Mouse (Mus musculus): ENCODE results near the gene Capn5. TPM values are rescaled to one million over a fixed set of nuclear protein-coding genes. Genes with fewer than 3 reads are reported as not detected.
A peak's percentile ranks its signal among the peaks of the same experiment; 100 is the strongest.

Gene Capn5
- polyA plus RNA-seq, 1 experiment from 2014 or later, result 13.0 TPM

GRCm38 (mm10) chr7:98160041-98160740 lies 17.9 kb downstream of the Capn5 start:
- no peak overlapping the region for H3K9ac ChIP-seq (ENCODE audit: low read depth, low read length)
- no peak overlapping the region for H3K4me3 ChIP-seq (replicated peaks; ENCODE audit: low read depth, low read length)
- peaks cover 42% of the 10 kb centered on the region for H3K4me1 ChIP-seq (replicated peaks; ENCODE audit: insufficient read depth, low read length)
- H3K27ac ChIP-seq, result peak overlapping the region; percentile 83
- TF ChIP-seq CTCF (IDR thresholded peaks at IDR 0.05; ENCODE audit: low read depth), result no peak
- no peaks in the 10 kb centered on the region for H3K9me3 ChIP-seq (replicated peaks; ENCODE audit: low read length)
- ATAC-seq (replicated peaks; ENCODE audit: low FRiP score, low read depth), result no peak
- 27% methylated on average over 8 of the region's 8 CpGs for whole genome bisulfite sequencing
- no peak overlapping the region for H3K4me2 ChIP-seq (ENCODE audit: low read length)
- no peaks in the 10 kb centered on the region for H3K27me3 ChIP-seq (ENCODE audit: insufficient read depth, low read length)
- no peaks in the 10 kb centered on the region for H3K36me3 ChIP-seq (ENCODE audit: insufficient read depth, low read length)
- DNase-seq (ENCODE audit: low spot score), result no peak

GRCm38 (mm10) chr7:98158481-98158880 lies 19.6 kb downstream of the Capn5 start:
- ATAC-seq (replicated peaks; ENCODE audit: low FRiP score, low read depth) (peak; percentile 76), DNase-seq (ENCODE audit: low spot score) (no peak)
- Histone ChIP-seq H3K4me2 (ENCODE audit: low read length) (no peak overlapping the region), H3K4me3 (replicated peaks; ENCODE audit: low read depth, low read length) (no peak overlapping the region), H3K9ac (ENCODE audit: low read depth, low read length) (no peak overlapping the region), H3K27ac (peak overlapping the region; percentile 83), H3K4me1 (replicated peaks; ENCODE audit: insufficient read depth, low read length) (peaks cover 30% of the 10 kb centered on the region; the same call in 1 of the 2 replicates), H3K27me3 (ENCODE audit: insufficient read depth, low read length) (no peaks in the 10 kb centered on the region), H3K9me3 (replicated peaks; ENCODE audit: low read length) (no peaks in the 10 kb centered on the region), H3K36me3 (ENCODE audit: insufficient read depth, low read length) (no peaks in the 10 kb centered on the region)
- TF ChIP-seq CTCF (IDR thresholded peaks at IDR 0.05; ENCODE audit: low read depth), result no peak
- 32% methylated on average over 8 of the region's 8 CpGs for WGBS

DNA sequence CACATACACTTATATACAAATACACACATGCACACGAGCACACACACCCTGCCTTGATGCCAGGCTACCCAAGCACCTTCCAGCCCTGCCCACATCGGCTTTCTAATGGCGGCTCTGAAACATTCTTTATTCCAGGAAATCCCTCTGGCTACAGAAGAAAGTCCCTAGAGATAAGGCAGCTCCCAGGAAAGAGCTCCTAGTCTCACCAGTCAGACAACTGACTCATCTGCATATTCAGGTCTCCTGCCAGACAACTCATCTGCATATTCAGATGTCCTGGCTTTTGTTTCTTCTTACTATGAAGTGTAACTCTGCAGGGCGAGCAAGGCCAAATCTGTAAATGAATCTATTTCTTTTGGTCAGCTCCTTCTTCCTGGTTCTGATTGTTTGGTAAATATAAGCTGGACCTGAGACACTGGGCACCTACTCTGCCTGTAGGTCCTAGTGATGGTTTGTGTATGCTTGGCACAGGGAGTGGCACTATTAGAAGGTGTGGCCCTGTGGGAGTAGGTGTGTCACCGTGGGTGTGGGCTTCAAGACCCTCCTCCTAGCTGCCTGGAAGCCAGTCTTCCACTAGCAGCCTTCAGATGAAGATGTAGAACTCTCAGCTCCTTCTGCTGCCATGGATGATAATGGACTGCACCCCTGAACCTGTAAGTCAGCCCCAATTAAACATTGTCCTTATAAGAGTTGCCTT lies 20.3 kb downstream of the Capn5 start:
- H3K27ac ChIP-seq, result peak overlapping the region; percentile 70
- ATAC-seq (replicated peaks; ENCODE audit: low FRiP score, low read depth) (no peak), DNase-seq (ENCODE audit: low spot score) (no peak)
- no peaks in the 10 kb centered on the region for H3K27me3 ChIP-seq (ENCODE audit: insufficient read depth, low read length)
- H3K4me1 ChIP-seq (replicated peaks; ENCODE audit: insufficient read depth, low read length), result peaks cover 31% of the 10 kb centered on the region; the same call in 1 of the 2 replicates
- TF ChIP-seq CTCF (IDR thresholded peaks at IDR 0.05; ENCODE audit: low read depth), result no peak
- H3K36me3 ChIP-seq (ENCODE audit: insufficient read depth, low read length), result no peaks in the 10 kb centered on the region
- no peak overlapping the region for H3K4me2 ChIP-seq (ENCODE audit: low read length)
- H3K9me3 ChIP-seq (replicated peaks; ENCODE audit: low read length), result no peaks in the 10 kb centered on the region
- WGBS, result 59% methylated on average over 5 of the region's 5 CpGs
- H3K9ac ChIP-seq (ENCODE audit: low read depth, low read length), result no peak overlapping the region
- H3K4me3 ChIP-seq (replicated peaks; ENCODE audit: low read depth, low read length), result no peak overlapping the region

- no peak for DNase-seq (ENCODE audit: low spot score)
- H3K4me1 ChIP-seq (replicated peaks; ENCODE audit: insufficient read depth, low read length), result peaks cover 32% of the 10 kb centered on the region; the same call in 1 of the 2 replicates
- 64% methylated on average over 3 of the region's 3 CpGs for WGBS
- no peak overlapping the region for H3K4me3 ChIP-seq (replicated peaks; ENCODE audit: low read depth, low read length)
- H3K27ac ChIP-seq, result peak overlapping the region; percentile 2
- no peak for ATAC-seq (replicated peaks; ENCODE audit: low FRiP score, low read depth)
- TF ChIP-seq CTCF (IDR thresholded peaks at IDR 0.05; ENCODE audit: low read depth), result no peak
- no peaks in the 10 kb centered on the region for H3K36me3 ChIP-seq (ENCODE audit: insufficient read depth, low read length)
- no peaks in the 10 kb centered on the region for H3K9me3 ChIP-seq (replicated peaks; ENCODE audit: low read length)
- H3K27me3 ChIP-seq (ENCODE audit: insufficient read depth, low read length), result no peaks in the 10 kb centered on the region
- H3K4me2 ChIP-seq (ENCODE audit: low read length), result no peak overlapping the region
- H3K9ac ChIP-seq (ENCODE audit: low read depth, low read length), result no peak overlapping the region
Measured at GRCm38 (mm10) chr7:98156280-98156665, 21.8 kb downstream of the Capn5 start.

GRCm38 (mm10) chr7:98155546-98156279 lies 22.4 kb downstream of the Capn5 start:
- DNase-seq (ENCODE audit: low spot score), result peak; percentile 87
- Histone ChIP-seq H3K36me3 (ENCODE audit: insufficient read depth, low read length) (no peaks in the 10 kb centered on the region), H3K9ac (ENCODE audit: low read depth, low read length) (no peak overlapping the region), H3K9me3 (replicated peaks; ENCODE audit: low read length) (no peaks in the 10 kb centered on the region), H3K27ac (peak overlapping the region; percentile 2; the same call in 1 of the 2 replicates), H3K4me1 (replicated peaks; ENCODE audit: insufficient read depth, low read length) (peaks cover 32% of the 10 kb centered on the region; the same call in 1 of the 2 replicates), H3K4me3 (replicated peaks; ENCODE audit: low read depth, low read length) (no peak overlapping the region), H3K4me2 (ENCODE audit: low read length) (no peak overlapping the region), H3K27me3 (ENCODE audit: insufficient read depth, low read length) (no peaks in the 10 kb centered on the region)
- WGBS, result 23% methylated on average over 7 of the region's 8 CpGs
- 0 out of 2 replicates have a peak, but pooled peaks have one; percentile 23 for ATAC-seq (replicated peaks; ENCODE audit: low FRiP score, low read depth)
- peak; percentile 88 for TF ChIP-seq CTCF (IDR thresholded peaks at IDR 0.05; ENCODE audit: low read depth)

GRCm38 (mm10) chr7:98153892-98154291 lies 24.2 kb downstream of the Capn5 start:
- Histone ChIP-seq H3K9me3 (replicated peaks; ENCODE audit: low read length) (no peaks in the 10 kb centered on the region), H3K27me3 (ENCODE audit: insufficient read depth, low read length) (no peaks in the 10 kb centered on the region), H3K4me1 (replicated peaks; ENCODE audit: insufficient read depth, low read length) (peaks cover 28% of the 10 kb centered on the region; the same call in 1 of the 2 replicates), H3K27ac (no peak overlapping the region), H3K4me2 (ENCODE audit: low read length) (no peak overlapping the region), H3K36me3 (ENCODE audit: insufficient read depth, low read length) (no peaks in the 10 kb centered on the region), H3K9ac (ENCODE audit: low read depth, low read length) (no peak overlapping the region), H3K4me3 (replicated peaks; ENCODE audit: low read depth, low read length) (no peak overlapping the region)
- WGBS, result 79% methylated on average over 5 of the region's 5 CpGs
- DNase-seq (ENCODE audit: low spot score), result no peak
- no peak for ATAC-seq (replicated peaks; ENCODE audit: low FRiP score, low read depth)
- TF ChIP-seq CTCF (IDR thresholded peaks at IDR 0.05; ENCODE audit: low read depth), result no peak

Data from kidney, postnatal 0 days (tissue).